Mouse (Mus musculus): ENCODE data around the gene Pbx2. TPM values are rescaled to one million over a fixed set of nuclear protein-coding genes. Genes with fewer than 3 reads are reported as not detected.
"Not testable (repeated sequence)": the region's sequence is repeated elsewhere in the genome, so short reads cannot be mapped to it uniquely, and the experiment has no call there.

Gene Pbx2
- 10 to 100 TPM; 43.5 to 52.7 TPM for total RNA-seq (2021)
- long read RNA-seq, experiment 1, transcript Pbx2-201 (9 exons, 3,068 nt) = major isoform, 7 of 11 reads
- long read RNA-seq, experiment 1, partial matches to known transcripts = 4 of 11 reads
- long read RNA-seq, experiment 1, other reads (novel, unspliced or antisense) = 0 of 11 reads
- long read RNA-seq, experiment 2, transcript Pbx2-201 (9 exons, 3,068 nt) = major isoform, 7 of 15 reads
- long read RNA-seq, experiment 2, partial matches to known transcripts = 1 of 15 reads
- long read RNA-seq, experiment 2, other reads (novel, unspliced or antisense) = 5 of 15 reads

- no peak for DNase-seq (ENCODE audit: low spot score in 2 of 2)
Observed at GRCm38 (mm10) chr17:34591029-34591993, at the start of gene Pbx2. Gene Pbx2, plus strand, starts transcription at chr17:34591266.

GRCm38 (mm10) chr17:34543567-34543966 is 47.5 kb upstream of the Pbx2 start:
- DNase-seq (ENCODE audit: low spot score in 2 of 2) = not testable (repeated sequence)

GRCm38 (mm10) chr17:34546797-34547196 is 44.3 kb upstream of the Pbx2 start:
- DNase-seq (ENCODE audit: low spot score in 2 of 2) = no peak

GRCm38 (mm10) chr17:34547601-34548000 is 43.5 kb upstream of the Pbx2 start:
- no peak for DNase-seq (ENCODE audit: low spot score in 2 of 2)

- DNase-seq (ENCODE audit: low spot score in 2 of 2) = no peak
Observed at GRCm38 (mm10) chr17:34549156-34549555, 41.9 kb upstream of the Pbx2 start.

- no peak for DNase-seq (ENCODE audit: low spot score in 2 of 2)
Observed at GRCm38 (mm10) chr17:34549843-34550242, 41.2 kb upstream of the Pbx2 start.

- peak; percentile 54 to 71 for DNase-seq (ENCODE audit: low spot score in 2 of 2)
Observed at GRCm38 (mm10) chr17:34555483-34555882, 35.6 kb upstream of the Pbx2 start.

- no peak for DNase-seq (ENCODE audit: low spot score in 2 of 2)
Observed at GRCm38 (mm10) chr17:34556406-34556805, 34.7 kb upstream of the Pbx2 start.

GRCm38 (mm10) chr17:34557411-34557810 is 33.7 kb upstream of the Pbx2 start:
- no peak for DNase-seq (ENCODE audit: low spot score in 2 of 2)

GRCm38 (mm10) chr17:34559116-34559515 is 31.9 kb upstream of the Pbx2 start:
- no peak for DNase-seq (ENCODE audit: low spot score in 2 of 2)

GRCm38 (mm10) chr17:34559895-34560294 is 31.2 kb upstream of the Pbx2 start:
- DNase-seq (ENCODE audit: low spot score in 2 of 2) = no peak

GRCm38 (mm10) chr17:34560438-34560837 is 30.6 kb upstream of the Pbx2 start:
- no peak for DNase-seq (ENCODE audit: low spot score in 2 of 2)

GRCm38 (mm10) chr17:34561200-34561599 is 29.9 kb upstream of the Pbx2 start:
- DNase-seq (ENCODE audit: low spot score in 2 of 2) = no peak

- no peak for DNase-seq (ENCODE audit: low spot score in 2 of 2)
Observed at GRCm38 (mm10) chr17:34562595-34562994, 28.5 kb upstream of the Pbx2 start.

GRCm38 (mm10) chr17:34563354-34563753 is 27.7 kb upstream of the Pbx2 start:
- no peak for DNase-seq (ENCODE audit: low spot score in 2 of 2)

GRCm38 (mm10) chr17:34564003-34564421 is 27.1 kb upstream of the Pbx2 start, which contains the start of gene Notch4:
Gene Notch4, plus strand, starts transcription at chr17:34564268.
- DNase-seq (ENCODE audit: low spot score in 2 of 2) = no peak

GRCm38 (mm10) chr17:34564796-34565195 is 26.3 kb upstream of the Pbx2 start:
- no peak for DNase-seq (ENCODE audit: low spot score in 2 of 2)

- no peak for DNase-seq (ENCODE audit: low spot score in 2 of 2)
Observed at GRCm38 (mm10) chr17:34567311-34567710, 23.8 kb upstream of the Pbx2 start.

- DNase-seq (ENCODE audit: low spot score in 2 of 2) = no peak
Observed at GRCm38 (mm10) chr17:34568421-34568820, 22.6 kb upstream of the Pbx2 start.

GRCm38 (mm10) chr17:34569919-34570318 is 21.1 kb upstream of the Pbx2 start:
- no peak for DNase-seq (ENCODE audit: low spot score in 2 of 2)

- no peak for DNase-seq (ENCODE audit: low spot score in 2 of 2)
Observed at GRCm38 (mm10) chr17:34571875-34572274, 19.2 kb upstream of the Pbx2 start.

- DNase-seq (ENCODE audit: low spot score in 2 of 2) = no peak
Observed at GRCm38 (mm10) chr17:34572361-34572760, 18.7 kb upstream of the Pbx2 start.
